Mouse (Mus musculus) midbrain, embryonic 16.5 days (tissue): ENCODE results near the gene Shank2. TPM values are rescaled to one million over a fixed set of nuclear protein-coding genes. Genes with fewer than 3 reads are reported as not detected.

Experiments
- ATAC-seq: fragments of 200-750 bp; cut with Nextera tagmentation; 2 replicates; pipeline ENCODE4 v1.8.0; 2017; ENCODE audit warnings: moderate TSS enrichment
- H3K27ac ChIP-seq: fragments of 300-500 bp; sonication (generic); 2 replicates; pipeline ENCODE4 v1.5.1; 2014; ENCODE audit warnings: mild to moderate bottlenecking, low read length, mixed read lengths
- H3K27me3 ChIP-seq: fragments of 300-500 bp; sonication (generic); 2 replicates; pipeline ENCODE4 v1.6.1; 2014; ENCODE audit warnings: low read depth, low read length, mixed read lengths; ENCODE audit not compliant: control insufficient read depth, insufficient read depth
- H3K36me3 ChIP-seq: fragments of 300-500 bp; sonication (generic); 2 replicates; pipeline ENCODE4 v1.6.1; 2014; ENCODE audit warnings: mild to moderate bottlenecking, low read length, moderate library complexity, mixed read lengths; ENCODE audit not compliant: control insufficient read depth, insufficient read depth
- H3K4me1 ChIP-seq: fragments of 300-500 bp; sonication (generic); 2 replicates; pipeline ENCODE4 v1.6.1; 2014; ENCODE audit warnings: mild to moderate bottlenecking, low read length, mixed read lengths; ENCODE audit not compliant: control insufficient read depth, insufficient read depth
- H3K4me2 ChIP-seq: fragments of 300-500 bp; sonication (generic); 2 replicates; pipeline ENCODE4 v1.6.1; 2014; ENCODE audit warnings: mild to moderate bottlenecking, low read length, mixed read lengths
- H3K4me3 ChIP-seq: fragments of 300-500 bp; sonication (generic); 2 replicates; pipeline ENCODE4 v1.5.1; 2014; ENCODE audit warnings: low read depth, mild to moderate bottlenecking, low read length, moderate library complexity, mixed read lengths
- H3K9ac ChIP-seq: fragments of 300-500 bp; sonication (generic); 2 replicates; pipeline ENCODE4 v1.6.1; 2014; ENCODE audit warnings: low read depth, low read length, mixed read lengths
- H3K9me3 ChIP-seq: fragments of 300-500 bp; sonication (generic); replicated peaks from 2 replicates; pipeline ENCODE4 v1.6.1; 2014; ENCODE audit warnings: mild to moderate bottlenecking, low read length, mixed read lengths; ENCODE audit not compliant: control insufficient read depth, poor library complexity, severe bottlenecking
- WGBS: fragments of 180-500 bp; shearing (Covaris S2); extraction: QIAGEN DNeasy Blood & Tissue Kit; methylation state at CpG from one replicate; pipeline ENCODE4 v1.1.7; 2014; 5-methylcytosine and 5-hydroxymethylcytosine counted together
- polyA plus RNA-seq: library from polyadenylated mRNA; unstranded; fragments of >200 nt; fragmentation: Nextera tagmentation; extraction: Ambion mirVana; gene quantifications from 2 replicates; pipeline ENCODE4 v1.2.1, GENCODE M21; 2015

Gene Shank2
- polyA plus RNA-seq, 1 experiment from 2014 or later = 10.5 TPM

GRCm38 (mm10) chr7:144038741-144039140 lies 37.0 kb downstream of the Shank2 start:
- H3K4me2 ChIP-seq = no peak overlapping the region
- no peak overlapping the region for H3K9ac ChIP-seq
- H3K4me3 ChIP-seq = no peak overlapping the region
- no peaks in the 10 kb centered on the region for H3K27me3 ChIP-seq
- 0 out of 2 replicates have a peak, but pooled peaks have one; percentile 54 for ATAC-seq
- H3K27ac ChIP-seq = peak overlapping the region; percentile 63
- WGBS = 61% methylated on average over 8 of the region's 8 CpGs
- no peaks in the 10 kb centered on the region for H3K36me3 ChIP-seq
- no peaks in the 10 kb centered on the region for H3K9me3 ChIP-seq
- peaks cover 3% of the 10 kb centered on the region; the same call in 1 of the 2 replicates for H3K4me1 ChIP-seq

- ATAC-seq = no peak
- Histone ChIP-seq H3K9me3 (no peaks in the 10 kb centered on the region), H3K36me3 (no peaks in the 10 kb centered on the region), H3K9ac (no peak overlapping the region), H3K27me3 (no peaks in the 10 kb centered on the region), H3K4me1 (peaks cover 3% of the 10 kb centered on the region; the same call in 1 of the 2 replicates), H3K4me3 (no peak overlapping the region), H3K27ac (no peak overlapping the region), H3K4me2 (no peak overlapping the region)
- WGBS = 69% methylated on average over 3 of the region's 3 CpGs
These were observed 38.6 kb downstream of the Shank2 start for GRCm38 (mm10) chr7:144040328-144040727.

DNA sequence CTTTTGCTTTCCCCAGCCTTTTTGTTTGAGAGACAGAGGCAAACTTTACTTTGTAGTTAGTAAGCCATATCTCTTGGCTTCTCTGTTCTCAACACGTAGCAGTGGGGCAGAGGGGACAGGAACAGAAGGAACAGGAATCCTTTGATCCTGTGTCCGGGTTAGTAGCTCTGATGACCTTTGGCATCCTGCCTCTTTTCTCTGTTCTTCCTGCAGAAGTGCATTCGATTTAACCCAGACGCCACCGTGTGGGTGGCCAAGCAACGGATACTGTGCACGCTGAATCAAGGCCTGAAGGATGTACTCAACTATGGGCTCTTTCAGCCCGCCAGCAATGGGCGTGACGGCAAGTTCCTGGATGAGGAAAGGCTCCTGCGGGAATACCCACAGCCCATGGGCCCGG lies 50.3 kb downstream of the Shank2 start:
- no peak overlapping the region for H3K4me2 ChIP-seq
- no peak overlapping the region for H3K27ac ChIP-seq
- 6% methylated on average over 12 of the region's 12 CpGs for WGBS
- H3K27me3 ChIP-seq = no peaks in the 10 kb centered on the region
- H3K36me3 ChIP-seq = no peaks in the 10 kb centered on the region
- peaks cover 5% of the 10 kb centered on the region; the same call in 1 of the 2 replicates for H3K4me1 ChIP-seq
- H3K4me3 ChIP-seq = no peak overlapping the region
- H3K9me3 ChIP-seq = no peaks in the 10 kb centered on the region
- H3K9ac ChIP-seq = no peak overlapping the region
- ATAC-seq = 0 out of 2 replicates have a peak, but pooled peaks have one; percentile 28

DNA sequence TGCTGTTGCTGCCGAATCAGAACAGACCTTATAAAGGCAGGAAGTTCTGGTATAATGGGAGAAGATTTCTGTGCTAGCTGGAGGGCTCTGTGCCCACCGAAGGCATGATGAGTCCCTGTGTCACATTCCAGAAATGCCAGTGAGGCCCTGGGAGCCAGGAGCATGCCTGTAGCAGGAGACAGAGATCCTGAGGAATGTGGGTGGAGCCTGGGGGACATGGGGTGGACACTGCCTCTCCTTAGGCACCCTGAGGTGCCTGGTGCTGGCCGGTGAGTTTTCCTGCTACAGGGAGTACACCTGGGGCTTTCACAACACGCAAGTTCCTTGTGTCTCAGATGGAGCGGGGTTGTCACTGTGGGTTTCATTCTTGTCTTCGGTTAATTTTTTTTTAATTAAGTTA lies 53.5 kb downstream of the Shank2 start:
- Histone ChIP-seq H3K4me3 (no peak overlapping the region), H3K27ac (no peak overlapping the region), H3K4me1 (peaks cover 5% of the 10 kb centered on the region; the same call in 1 of the 2 replicates), H3K4me2 (no peak overlapping the region), H3K9me3 (no peaks in the 10 kb centered on the region), H3K9ac (no peak overlapping the region), H3K36me3 (no peaks in the 10 kb centered on the region), H3K27me3 (no peaks in the 10 kb centered on the region)
- 73% methylated on average over 6 of the region's 6 CpGs for WGBS
- ATAC-seq = no peak

DNA sequence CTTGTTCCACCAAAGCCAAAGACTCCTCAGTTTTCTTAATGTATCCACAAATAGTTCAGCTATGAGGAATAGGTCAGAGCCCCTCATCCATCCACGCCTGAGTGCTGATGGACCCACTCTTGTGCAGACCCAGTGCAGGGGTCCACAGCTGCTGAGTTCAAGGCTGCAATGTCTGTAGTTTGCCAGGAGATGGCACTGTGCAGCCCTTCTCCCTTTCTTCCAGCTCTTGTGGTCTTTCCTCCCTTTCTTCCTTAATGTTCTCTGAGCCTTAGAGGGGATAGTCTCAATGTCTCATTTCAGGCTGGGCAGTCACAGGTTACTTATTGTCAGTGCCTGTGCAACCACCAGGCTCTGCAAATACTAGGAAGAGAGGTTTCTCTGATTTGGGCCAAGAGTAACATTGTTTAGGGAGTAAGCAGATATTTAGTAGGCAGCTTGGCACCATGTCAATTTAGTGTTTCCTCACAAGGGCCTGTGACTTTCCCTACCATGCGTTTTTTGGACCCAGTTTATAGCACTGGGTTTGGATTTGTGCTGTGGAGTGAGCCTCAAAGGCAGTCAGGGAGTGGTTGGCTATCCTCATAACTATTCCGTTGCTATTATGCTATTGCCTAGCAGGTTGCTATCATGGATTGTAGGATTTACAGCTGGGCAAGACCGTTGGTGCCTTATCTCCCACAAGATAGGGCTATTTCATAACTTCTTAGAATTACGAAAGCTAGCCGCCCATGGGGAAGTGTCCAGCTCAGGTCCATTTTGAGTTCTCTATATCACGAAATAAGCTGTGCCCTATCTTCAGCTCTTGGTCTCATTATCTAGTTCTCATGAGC lies 54.2 kb downstream of the Shank2 start:
- peaks cover 5% of the 10 kb centered on the region; the same call in 1 of the 2 replicates for H3K4me1 ChIP-seq
- WGBS = 76% methylated on average over 7 of the region's 7 CpGs

GRCm38 (mm10) chr7:144070162-144070949 lies 68.6 kb downstream of the Shank2 start:
- Histone ChIP-seq H3K9ac (no peak overlapping the region), H3K27me3 (no peaks in the 10 kb centered on the region), H3K4me2 (no peak overlapping the region), H3K4me1 (no peaks in the 10 kb centered on the region), H3K27ac (no peak overlapping the region), H3K36me3 (no peaks in the 10 kb centered on the region), H3K4me3 (no peak overlapping the region), H3K9me3 (no peaks in the 10 kb centered on the region)
- WGBS = 84% methylated on average over 7 of the region's 7 CpGs
- no peak for ATAC-seq

More for the DNA sequence above, 54.2 kb downstream of the Shank2 start:
- no peaks in the 10 kb centered on the region for H3K9me3 ChIP-seq
- H3K4me2 ChIP-seq = no peak overlapping the region
- ATAC-seq = no peak
- no peak overlapping the region for H3K9ac ChIP-seq
- H3K36me3 ChIP-seq = no peaks in the 10 kb centered on the region
- H3K4me3 ChIP-seq = no peak overlapping the region
- H3K27ac ChIP-seq = no peak overlapping the region
- no peaks in the 10 kb centered on the region for H3K27me3 ChIP-seq

DNA sequence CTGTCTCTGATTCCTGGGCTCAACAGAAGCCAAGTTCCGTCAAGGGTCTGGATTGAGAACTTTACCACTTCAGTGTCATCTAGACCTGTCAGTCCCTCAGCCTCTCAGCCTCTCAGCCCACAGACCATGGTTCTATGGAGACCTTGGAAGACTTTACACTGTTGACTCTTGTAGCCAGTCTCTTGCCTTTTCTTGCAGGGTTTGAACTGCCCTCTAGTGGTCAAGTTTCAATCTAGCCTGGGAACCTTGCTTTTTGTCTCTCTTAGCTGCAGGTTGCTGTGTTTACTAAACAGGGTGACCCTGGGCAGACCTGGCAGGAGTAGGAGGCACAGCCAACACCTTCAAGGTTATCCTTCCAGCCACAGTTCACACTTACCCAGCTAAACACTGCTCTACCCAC lies 70.5 kb downstream of the Shank2 start:
- Histone ChIP-seq H3K27ac (no peak overlapping the region), H3K9me3 (no peaks in the 10 kb centered on the region), H3K4me2 (no peak overlapping the region), H3K4me3 (no peak overlapping the region), H3K9ac (no peak overlapping the region), H3K27me3 (no peaks in the 10 kb centered on the region), H3K36me3 (no peaks in the 10 kb centered on the region), H3K4me1 (no peaks in the 10 kb centered on the region)
- 35% methylated on average over 1 of the region's 1 CpGs for WGBS
- no peak for ATAC-seq

DNA sequence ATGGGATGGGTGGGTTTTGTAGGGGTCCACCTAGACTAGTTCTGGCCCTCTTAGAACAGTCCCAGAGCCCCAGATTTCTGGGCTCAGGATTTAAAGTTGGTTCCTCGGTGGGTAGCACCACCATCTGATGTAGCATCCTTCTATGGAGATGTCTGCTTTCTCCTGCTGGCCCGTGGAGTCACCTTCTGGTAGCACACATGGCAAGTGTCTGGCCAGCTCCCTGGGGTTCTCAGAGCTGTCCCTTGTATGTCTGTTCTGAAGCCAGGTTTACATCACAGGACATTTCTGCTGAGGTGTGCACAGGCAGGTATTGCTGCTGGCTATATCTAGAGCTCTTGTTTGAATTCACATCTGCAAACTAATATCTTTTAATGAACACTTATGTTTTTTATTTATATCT lies 71.1 kb downstream of the Shank2 start:
- Histone ChIP-seq H3K36me3 (no peaks in the 10 kb centered on the region), H3K9ac (no peak overlapping the region), H3K27ac (no peak overlapping the region), H3K27me3 (no peaks in the 10 kb centered on the region), H3K4me3 (no peak overlapping the region), H3K4me2 (no peak overlapping the region), H3K4me1 (no peaks in the 10 kb centered on the region), H3K9me3 (no peaks in the 10 kb centered on the region)
- WGBS = 93% methylated on average over 2 of the region's 2 CpGs
- no peak for ATAC-seq

- H3K4me1 ChIP-seq = no peaks in the 10 kb centered on the region
- 20% methylated on average over 3 of the region's 3 CpGs for WGBS
- no peak overlapping the region for H3K4me3 ChIP-seq
- ATAC-seq = no peak
- H3K27ac ChIP-seq = no peak overlapping the region
- H3K27me3 ChIP-seq = no peaks in the 10 kb centered on the region
- H3K9ac ChIP-seq = no peak overlapping the region
- H3K4me2 ChIP-seq = no peak overlapping the region
- no peaks in the 10 kb centered on the region for H3K9me3 ChIP-seq
- H3K36me3 ChIP-seq = no peaks in the 10 kb centered on the region
These were observed 73.0 kb downstream of the Shank2 start for GRCm38 (mm10) chr7:144074718-144075117.
